Mouse (Mus musculus): Measurements from ENCODE around the gene Cd7. TPM values are rescaled to one million over a fixed set of nuclear protein-coding genes. Genes with fewer than 3 reads are reported as not detected.
"Not testable (repeated sequence)": the region's sequence is repeated elsewhere in the genome, so short reads cannot be mapped to it uniquely, and the experiment has no call there.

The Cd7 gene
- polyA plus RNA-seq, 1 experiment from 2014 or later = 0.50 TPM

GRCm38 (mm10) chr11:121061615-121062014, 22.4 kb upstream of the Cd7 start:
- no peak overlapping the region for H3K9ac ChIP-seq (replicated peaks)
- no peaks in the 10 kb centered on the region for H3K36me3 ChIP-seq
- H3K4me1 ChIP-seq (replicated peaks) = no peaks in the 10 kb centered on the region
- H3K27me3 ChIP-seq = no peaks in the 10 kb centered on the region
- H3K4me2 ChIP-seq (replicated peaks) = no peak overlapping the region
- no peak for ATAC-seq
- 87% methylated on average over 8 of the region's 8 CpGs for WGBS
- no peaks in the 10 kb centered on the region for H3K9me3 ChIP-seq
- no peak overlapping the region for H3K27ac ChIP-seq
- no peak overlapping the region for H3K4me3 ChIP-seq (replicated peaks)

- not testable (repeated sequence) for H3K9me3 ChIP-seq; H3K9ac ChIP-seq (replicated peaks); H3K4me3 ChIP-seq (replicated peaks); H3K27ac ChIP-seq; H3K4me1 ChIP-seq (replicated peaks); H3K4me2 ChIP-seq (replicated peaks); ATAC-seq; H3K36me3 ChIP-seq; H3K27me3 ChIP-seq
- 95% methylated on average over 6 of the region's 6 CpGs for WGBS
These were observed 21.3 kb upstream of the Cd7 start for GRCm38 (mm10) chr11:121060401-121061067.

GRCm38 (mm10) chr11:121059471-121059870, 20.3 kb upstream of the Cd7 start:
- ATAC-seq = no peak
- 94% methylated on average over 4 of the region's 4 CpGs for WGBS
- Histone ChIP-seq H3K27me3 (no peaks in the 10 kb centered on the region), H3K9ac (replicated peaks) (no peak overlapping the region), H3K36me3 (no peaks in the 10 kb centered on the region), H3K4me1 (replicated peaks) (no peaks in the 10 kb centered on the region), H3K27ac (no peak overlapping the region), H3K4me2 (replicated peaks) (no peak overlapping the region), H3K9me3 (no peaks in the 10 kb centered on the region), H3K4me3 (replicated peaks) (no peak overlapping the region)

- no peak overlapping the region for H3K9ac ChIP-seq (replicated peaks)
- no peaks in the 10 kb centered on the region for H3K9me3 ChIP-seq
- no peak overlapping the region for H3K4me2 ChIP-seq (replicated peaks)
- H3K4me1 ChIP-seq (replicated peaks) = no peaks in the 10 kb centered on the region
- H3K4me3 ChIP-seq (replicated peaks) = no peak overlapping the region
- 89% methylated on average over 4 of the region's 4 CpGs for WGBS
- no peak for ATAC-seq
- no peak overlapping the region for H3K27ac ChIP-seq
- no peaks in the 10 kb centered on the region for H3K27me3 ChIP-seq
- no peaks in the 10 kb centered on the region for H3K36me3 ChIP-seq
These were observed 19.7 kb upstream of the Cd7 start for GRCm38 (mm10) chr11:121058956-121059355.

GRCm38 (mm10) chr11:121058122-121058521, 18.9 kb upstream of the Cd7 start:
- no peak overlapping the region for H3K4me3 ChIP-seq (replicated peaks)
- H3K27ac ChIP-seq = no peak overlapping the region
- H3K9ac ChIP-seq (replicated peaks) = no peak overlapping the region
- WGBS = 86% methylated on average over 5 of the region's 5 CpGs
- no peaks in the 10 kb centered on the region for H3K9me3 ChIP-seq
- H3K27me3 ChIP-seq = no peaks in the 10 kb centered on the region
- ATAC-seq = no peak
- H3K4me1 ChIP-seq (replicated peaks) = no peaks in the 10 kb centered on the region
- no peaks in the 10 kb centered on the region for H3K36me3 ChIP-seq
- H3K4me2 ChIP-seq (replicated peaks) = no peak overlapping the region

- H3K9ac ChIP-seq (replicated peaks) = no peak overlapping the region
These were observed 17.5 kb upstream of the Cd7 start for GRCm38 (mm10) chr11:121056536-121057236.

GRCm38 (mm10) chr11:121053536-121053935, 14.3 kb upstream of the Cd7 start:
- ATAC-seq = no peak
- no peak overlapping the region for H3K27ac ChIP-seq
- H3K4me3 ChIP-seq (replicated peaks) = no peak overlapping the region
- H3K27me3 ChIP-seq = no peaks in the 10 kb centered on the region
- H3K36me3 ChIP-seq = no peaks in the 10 kb centered on the region
- no peaks in the 10 kb centered on the region for H3K4me1 ChIP-seq (replicated peaks)
- 14% methylated on average over 8 of the region's 8 CpGs for WGBS
- no peaks in the 10 kb centered on the region for H3K9me3 ChIP-seq
- H3K9ac ChIP-seq (replicated peaks) = no peak overlapping the region
- H3K4me2 ChIP-seq (replicated peaks) = no peak overlapping the region

More at GRCm38 (mm10) chr11:121056536-121057236, 17.5 kb upstream of the Cd7 start:
- Histone ChIP-seq H3K4me1 (replicated peaks) (no peaks in the 10 kb centered on the region), H3K4me3 (replicated peaks) (no peak overlapping the region), H3K36me3 (no peaks in the 10 kb centered on the region), H3K4me2 (replicated peaks) (no peak overlapping the region), H3K27me3 (no peaks in the 10 kb centered on the region), H3K9me3 (no peaks in the 10 kb centered on the region), H3K27ac (no peak overlapping the region)
- 81% methylated on average over 7 of the region's 7 CpGs for WGBS
- no peak for ATAC-seq

GRCm38 (mm10) chr11:121052387-121052786, 13.2 kb upstream of the Cd7 start:
- Histone ChIP-seq H3K9me3 (no peaks in the 10 kb centered on the region), H3K4me1 (replicated peaks) (no peaks in the 10 kb centered on the region), H3K27ac (no peak overlapping the region), H3K9ac (replicated peaks) (no peak overlapping the region), H3K4me2 (replicated peaks) (no peak overlapping the region), H3K4me3 (replicated peaks) (no peak overlapping the region), H3K36me3 (no peaks in the 10 kb centered on the region), H3K27me3 (no peaks in the 10 kb centered on the region)
- no peak for ATAC-seq
- 78% methylated on average over 4 of the region's 4 CpGs for WGBS

- WGBS = 50% methylated on average over 1 of the region's 1 CpGs
- no peak for ATAC-seq
These were observed 12.6 kb upstream of the Cd7 start for GRCm38 (mm10) chr11:121051793-121052192.

GRCm38 (mm10) chr11:121049840-121050239, 10.6 kb upstream of the Cd7 start:
- Histone ChIP-seq H3K36me3 (no peaks in the 10 kb centered on the region), H3K9me3 (no peaks in the 10 kb centered on the region), H3K4me3 (replicated peaks) (no peak overlapping the region), H3K4me1 (replicated peaks) (no peaks in the 10 kb centered on the region), H3K9ac (replicated peaks) (no peak overlapping the region), H3K27me3 (no peaks in the 10 kb centered on the region), H3K4me2 (replicated peaks) (no peak overlapping the region), H3K27ac (no peak overlapping the region)
- no peak for ATAC-seq
- 74% methylated on average over 1 of the region's 1 CpGs for WGBS

More at GRCm38 (mm10) chr11:121051793-121052192, 12.6 kb upstream of the Cd7 start:
- Histone ChIP-seq H3K4me1 (replicated peaks) (no peaks in the 10 kb centered on the region), H3K9me3 (no peaks in the 10 kb centered on the region), H3K27ac (no peak overlapping the region), H3K4me2 (replicated peaks) (no peak overlapping the region), H3K27me3 (no peaks in the 10 kb centered on the region), H3K36me3 (no peaks in the 10 kb centered on the region), H3K4me3 (replicated peaks) (no peak overlapping the region), H3K9ac (replicated peaks) (no peak overlapping the region)

GRCm38 (mm10) chr11:121047826-121048399, 8.7 kb upstream of the Cd7 start:
- Histone ChIP-seq H3K36me3 (no peaks in the 10 kb centered on the region), H3K4me3 (replicated peaks) (no peak overlapping the region), H3K27me3 (0 out of 2 replicates have a peak, but pooled peaks cover 8% of the 10 kb centered on the region), H3K9ac (replicated peaks) (no peak overlapping the region), H3K4me2 (replicated peaks) (no peak overlapping the region), H3K27ac (no peak overlapping the region), H3K9me3 (no peaks in the 10 kb centered on the region), H3K4me1 (replicated peaks) (no peaks in the 10 kb centered on the region)
- WGBS = 69% methylated on average over 2 of the region's 2 CpGs
- ATAC-seq = no peak

- WGBS = 45% methylated on average over 1 of the region's 1 CpGs
- no peak for ATAC-seq
- no peaks in the 10 kb centered on the region for H3K4me1 ChIP-seq (replicated peaks)
- H3K4me3 ChIP-seq (replicated peaks) = no peak overlapping the region
- no peak overlapping the region for H3K27ac ChIP-seq
- no peaks in the 10 kb centered on the region for H3K9me3 ChIP-seq
- 0 out of 2 replicates have a peak, but pooled peaks cover 8% of the 10 kb centered on the region for H3K27me3 ChIP-seq
- H3K9ac ChIP-seq (replicated peaks) = no peak overlapping the region
- H3K4me2 ChIP-seq (replicated peaks) = no peak overlapping the region
- no peaks in the 10 kb centered on the region for H3K36me3 ChIP-seq
These were observed 6.1 kb upstream of the Cd7 start for GRCm38 (mm10) chr11:121045286-121045685.
